Mouse (Mus musculus): ENCODE results near the gene Gm9803. TPM values are rescaled to one million over a fixed set of nuclear protein-coding genes. Genes with fewer than 3 reads are reported as not detected.
"Not testable (repeated sequence)": the region's sequence is repeated elsewhere in the genome, so short reads cannot be mapped to it uniquely, and the experiment has no call there.

The Gm9803 gene
- polyA plus RNA-seq (2012; rRNA removed), result 12.3 and 14.7 TPM in 2 replicates
- polyA plus RNA-seq (2014; fragmentation: Nextera tagmentation; extraction: Ambion mirVana), result 8.5 and 10.0 TPM in 2 replicates

- H3K9ac ChIP-seq (replicated peaks); H3K4me2 ChIP-seq (ENCODE audit: low read depth); H3K4me1 ChIP-seq (replicated peaks; ENCODE audit: control insufficient read depth in 2 of 2, insufficient read depth in 2 of 2, low read length in 1 of 2); H3K36me3 ChIP-seq (replicated peaks; ENCODE audit: control insufficient read depth, insufficient read depth, low read depth); DNase-seq (ENCODE audit: low read depth in 3 of 3, low spot score in 3 of 3); H3K27ac ChIP-seq; H3K4me3 ChIP-seq (ENCODE audit: insufficient read depth in 1 of 2, low read depth in 2 of 2, low read length in 2 of 2); H3K27me3 ChIP-seq (ENCODE audit: control insufficient read depth, insufficient read depth, low read length); H3K9me3 ChIP-seq (ENCODE audit: control insufficient read depth, low read length); ATAC-seq (ENCODE audit: insufficient read depth): not testable (repeated sequence)
- 87% methylated on average over 10 of the region's 10 CpGs for WGBS (ENCODE audit: insufficient replicate concordance)
Measured at GRCm38 (mm10) chr10:43523931-43524330, at the start of gene Gm9803. Gm9803 (plus strand) TSS chr10:43524084.

- no peaks in the 10 kb centered on the region for H3K27me3 ChIP-seq (ENCODE audit: control insufficient read depth, insufficient read depth, low read length)
- H3K4me2 ChIP-seq (ENCODE audit: low read depth), result no peak overlapping the region
- no peak for ATAC-seq (ENCODE audit: insufficient read depth)
- no peaks in the 10 kb centered on the region for H3K36me3 ChIP-seq (replicated peaks; ENCODE audit: control insufficient read depth, insufficient read depth, low read depth)
- peaks cover 3 to 10% of the 10 kb centered on the region in 2 experiments; a peak in 3 of 4 replicates for H3K4me1 ChIP-seq (replicated peaks; ENCODE audit: control insufficient read depth in 2 of 2, insufficient read depth in 2 of 2, low read length in 1 of 2)
- no peak overlapping the region for H3K9ac ChIP-seq (replicated peaks)
- TF ChIP-seq EP300 (IDR thresholded peaks at IDR 0.05; ENCODE audit: low read depth), result no peak
- TF ChIP-seq CTCF (IDR thresholded peaks at IDR 0.05; ENCODE audit: low read depth), result peak; percentile 54; the same call in 1 of the 2 replicates
- DNase-seq (ENCODE audit: low read depth in 3 of 3, low spot score in 3 of 3), result no peak
- no peaks in the 10 kb centered on the region for H3K9me3 ChIP-seq (ENCODE audit: control insufficient read depth, low read length)
- H3K4me3 ChIP-seq (ENCODE audit: insufficient read depth in 1 of 2, low read depth in 2 of 2, low read length in 2 of 2), result no peak overlapping the region
- no peak overlapping the region for H3K27ac ChIP-seq
- WGBS (ENCODE audit: insufficient replicate concordance), result 22% methylated on average over 4 of the region's 4 CpGs
Measured at GRCm38 (mm10) chr10:43475376-43475775, 48.5 kb upstream of the Gm9803 start.

DNA sequence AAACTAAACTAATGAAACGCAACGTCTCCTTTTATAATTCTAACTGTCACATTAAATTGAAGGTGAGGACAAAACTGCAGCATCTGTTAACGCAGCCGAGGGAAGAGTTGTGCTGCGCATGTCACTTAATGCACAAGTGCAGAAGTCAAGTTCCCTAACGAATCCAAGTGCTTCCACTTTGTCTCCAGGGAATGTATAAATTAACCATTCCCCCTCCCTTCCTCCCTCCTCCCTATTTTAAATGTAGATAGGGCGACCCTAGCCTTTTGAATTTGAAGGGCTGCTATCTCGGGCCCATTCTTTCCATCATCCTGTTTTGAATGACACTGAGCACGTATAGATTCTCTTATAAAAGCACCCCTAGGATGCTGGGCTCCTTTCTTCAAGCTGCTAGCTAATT is 46.4 kb upstream of the Gm9803 start:
- no peaks in the 10 kb centered on the region for H3K9me3 ChIP-seq (ENCODE audit: control insufficient read depth, low read length)

DNA sequence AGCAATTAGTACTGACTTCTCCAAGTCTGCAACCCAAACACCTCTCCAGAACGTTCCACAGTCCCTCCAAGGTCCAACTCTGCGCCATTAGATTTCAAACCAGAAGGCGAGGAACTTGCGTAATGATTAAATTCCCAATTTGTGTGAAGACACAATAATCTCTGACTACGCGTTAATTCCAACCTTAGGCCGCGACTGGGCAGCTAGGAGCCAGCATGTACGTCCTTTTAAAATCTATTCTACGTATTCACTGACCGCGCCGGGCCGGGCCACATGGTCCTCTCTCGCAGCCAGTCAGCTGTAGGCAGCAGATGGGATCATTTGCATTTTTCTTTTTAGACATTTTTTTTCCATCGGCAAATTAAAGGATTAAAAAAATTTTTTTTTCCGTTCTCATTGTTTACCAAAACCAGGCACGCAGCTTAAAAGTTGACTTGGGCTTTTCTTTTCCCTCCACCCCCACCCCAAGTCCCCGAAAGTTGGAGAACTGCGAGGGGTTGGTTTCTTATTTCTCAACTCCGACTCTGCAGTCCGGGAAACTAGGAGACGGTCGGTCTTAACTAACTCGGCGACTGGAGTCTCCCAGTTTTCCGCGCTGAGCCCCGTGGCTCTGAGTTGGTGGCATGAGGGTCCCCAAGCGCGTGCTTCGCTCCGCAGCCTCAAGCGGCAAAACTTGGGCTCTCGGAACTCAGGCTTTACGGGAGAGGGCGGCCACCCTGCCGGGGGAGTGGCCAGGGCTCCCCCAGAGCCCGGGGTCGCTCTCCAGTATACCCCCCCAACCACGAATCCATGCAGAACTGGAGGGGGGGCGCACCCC is 45.8 kb upstream of the Gm9803 start:
- WGBS (ENCODE audit: insufficient replicate concordance), result 1% methylated on average over 42 of the region's 42 CpGs
- ATAC-seq (ENCODE audit: insufficient read depth), result peak; percentile 17; the same call in 1 of the 2 replicates
- Histone ChIP-seq H3K9me3 (ENCODE audit: control insufficient read depth, low read length) (no peaks in the 10 kb centered on the region), H3K27ac (peak overlapping the region; percentile 54), H3K4me1 (replicated peaks; ENCODE audit: control insufficient read depth in 2 of 2, insufficient read depth in 2 of 2, low read length in 1 of 2) (peaks cover 14 to 30% of the 10 kb centered on the region in 2 experiments), H3K9ac (replicated peaks) (peak overlapping the region; percentile 70), H3K27me3 (ENCODE audit: control insufficient read depth, insufficient read depth, low read length) (no peaks in the 10 kb centered on the region), H3K4me2 (ENCODE audit: low read depth) (peak overlapping the region; percentile 93), H3K4me3 (ENCODE audit: insufficient read depth in 1 of 2, low read depth in 2 of 2, low read length in 2 of 2) (peak overlapping the region; percentile 83 to 84), H3K36me3 (replicated peaks; ENCODE audit: control insufficient read depth, insufficient read depth, low read depth) (no peaks in the 10 kb centered on the region)
- DNase-seq (ENCODE audit: low read depth in 3 of 3, low spot score in 3 of 3), result peak in 1 of 3 experiments; percentile 33
- TF ChIP-seq CTCF (IDR thresholded peaks at IDR 0.05; ENCODE audit: low read depth), result no peak
- no peak for TF ChIP-seq EP300 (IDR thresholded peaks at IDR 0.05; ENCODE audit: low read depth)

More for the DNA sequence above, 46.4 kb upstream of the Gm9803 start:
- Histone ChIP-seq H3K27me3 (ENCODE audit: control insufficient read depth, insufficient read depth, low read length) (no peaks in the 10 kb centered on the region), H3K9ac (replicated peaks) (peak overlapping the region; percentile 70; the same call in 1 of the 2 replicates), H3K4me3 (ENCODE audit: insufficient read depth in 1 of 2, low read depth in 2 of 2, low read length in 2 of 2) (peak overlapping the region; percentile 35 to 84; a peak in 3 of 4 replicates), H3K27ac (no peak overlapping the region), H3K36me3 (replicated peaks; ENCODE audit: control insufficient read depth, insufficient read depth, low read depth) (no peaks in the 10 kb centered on the region), H3K4me1 (replicated peaks; ENCODE audit: control insufficient read depth in 2 of 2, insufficient read depth in 2 of 2, low read length in 1 of 2) (peaks cover 14 to 28% of the 10 kb centered on the region in 2 experiments), H3K4me2 (ENCODE audit: low read depth) (peak overlapping the region; percentile 93)
- DNase-seq (ENCODE audit: low read depth in 3 of 3, low spot score in 3 of 3), result no peak
- WGBS (ENCODE audit: insufficient replicate concordance), result 28% methylated on average over 9 of the region's 9 CpGs
- ATAC-seq (ENCODE audit: insufficient read depth), result no peak
- no peak for TF ChIP-seq EP300 (IDR thresholded peaks at IDR 0.05; ENCODE audit: low read depth)
- no peak for TF ChIP-seq CTCF (IDR thresholded peaks at IDR 0.05; ENCODE audit: low read depth)

- peaks cover 14 to 31% of the 10 kb centered on the region in 2 experiments for H3K4me1 ChIP-seq (replicated peaks; ENCODE audit: control insufficient read depth in 2 of 2, insufficient read depth in 2 of 2, low read length in 1 of 2)
- under 1% methylated on average over 66 of the region's 101 CpGs for WGBS (ENCODE audit: insufficient replicate concordance)
- H3K36me3 ChIP-seq (replicated peaks; ENCODE audit: control insufficient read depth, insufficient read depth, low read depth), result no peaks in the 10 kb centered on the region
- H3K27me3 ChIP-seq (ENCODE audit: control insufficient read depth, insufficient read depth, low read length), result no peaks in the 10 kb centered on the region
- TF ChIP-seq EP300 (IDR thresholded peaks at IDR 0.05; ENCODE audit: low read depth) (no peak), CTCF (IDR thresholded peaks at IDR 0.05; ENCODE audit: low read depth) (no peak)
- H3K9ac ChIP-seq (replicated peaks), result peak within 1 kb of the TSS; percentile 70
- peak in 1 of 3 experiments; percentile 19 for DNase-seq (ENCODE audit: low read depth in 3 of 3, low spot score in 3 of 3)
- H3K27ac ChIP-seq, result peak within 1 kb of the TSS; percentile 62
- H3K4me2 ChIP-seq (ENCODE audit: low read depth), result peak within 1 kb of the TSS; percentile 93
- ATAC-seq (ENCODE audit: insufficient read depth), result peak; percentile 48
- H3K9me3 ChIP-seq (ENCODE audit: control insufficient read depth, low read length), result no peaks in the 10 kb centered on the region
- peak within 1 kb of the TSS; percentile 83 to 84 for H3K4me3 ChIP-seq (ENCODE audit: insufficient read depth in 1 of 2, low read depth in 2 of 2, low read length in 2 of 2)
Measured at GRCm38 (mm10) chr10:43478751-43479435, 45.0 kb upstream of the Gm9803 start, which contains the start of gene Bend3. Bend3 (plus strand) TSS chr10:43478831.
